Mouse (Mus musculus) limb, embryonic 10.5 days (tissue): ENCODE data around the gene Kbtbd6. TPM values are rescaled to one million over a fixed set of nuclear protein-coding genes. Genes with fewer than 3 reads are reported as not detected.
A peak's percentile ranks its signal among the peaks of the same experiment; 100 is the strongest.
"Not testable (repeated sequence)": the region's sequence is repeated elsewhere in the genome, so short reads cannot be mapped to it uniquely, and the experiment has no call there.

Experiments
- DNase-seq: peaks from one replicate; pipeline ENCODE4 v3.0.0-alpha.2; 2017; ENCODE audit warnings: low spot score
- H3K27ac ChIP-seq: fragments of 300-500 bp; sonication (generic); 2 replicates; pipeline ENCODE4 v1.5.1; 2016; ENCODE audit warnings: mild to moderate bottlenecking
- H3K27me3 ChIP-seq: fragments of 300-500 bp; sonication (generic); 2 replicates; pipeline ENCODE4 v1.6.1; 2016; ENCODE audit warnings: low read depth, mild to moderate bottlenecking; ENCODE audit not compliant: poor library complexity, severe bottlenecking
- H3K36me3 ChIP-seq: fragments of 300-500 bp; sonication (generic); 2 replicates; pipeline ENCODE4 v1.6.1; 2016; ENCODE audit warnings: mild to moderate bottlenecking, moderate library complexity
- H3K4me1 ChIP-seq: fragments of 300-500 bp; sonication (generic); 2 replicates; pipeline ENCODE4 v1.6.1; 2016
- H3K4me3 ChIP-seq: fragments of 300-500 bp; sonication (generic); 2 replicates; pipeline ENCODE4 v1.5.1; 2016; ENCODE audit warnings: mild to moderate bottlenecking, moderate library complexity
- H3K9me3 ChIP-seq: fragments of 300-500 bp; sonication (generic); replicated peaks from 2 replicates; pipeline ENCODE4 v1.6.1; 2016; ENCODE audit warnings: mild to moderate bottlenecking
- WGBS: fragments of 180-500 bp; shearing (Covaris S2); methylation state at CpG from one replicate; pipeline ENCODE4 v1.1.7; 2016; 5-methylcytosine and 5-hydroxymethylcytosine counted together
- polyA plus RNA-seq: library from polyadenylated mRNA; unstranded; fragments of >200 nt; fragmentation: Nextera tagmentation; extraction: Ambion mirVana; gene quantifications from 2 replicates; pipeline ENCODE4 v1.2.1, GENCODE M21; 2016

The Kbtbd6 gene
- 5.3 TPM in 2 replicates for polyA plus RNA-seq

DNA sequence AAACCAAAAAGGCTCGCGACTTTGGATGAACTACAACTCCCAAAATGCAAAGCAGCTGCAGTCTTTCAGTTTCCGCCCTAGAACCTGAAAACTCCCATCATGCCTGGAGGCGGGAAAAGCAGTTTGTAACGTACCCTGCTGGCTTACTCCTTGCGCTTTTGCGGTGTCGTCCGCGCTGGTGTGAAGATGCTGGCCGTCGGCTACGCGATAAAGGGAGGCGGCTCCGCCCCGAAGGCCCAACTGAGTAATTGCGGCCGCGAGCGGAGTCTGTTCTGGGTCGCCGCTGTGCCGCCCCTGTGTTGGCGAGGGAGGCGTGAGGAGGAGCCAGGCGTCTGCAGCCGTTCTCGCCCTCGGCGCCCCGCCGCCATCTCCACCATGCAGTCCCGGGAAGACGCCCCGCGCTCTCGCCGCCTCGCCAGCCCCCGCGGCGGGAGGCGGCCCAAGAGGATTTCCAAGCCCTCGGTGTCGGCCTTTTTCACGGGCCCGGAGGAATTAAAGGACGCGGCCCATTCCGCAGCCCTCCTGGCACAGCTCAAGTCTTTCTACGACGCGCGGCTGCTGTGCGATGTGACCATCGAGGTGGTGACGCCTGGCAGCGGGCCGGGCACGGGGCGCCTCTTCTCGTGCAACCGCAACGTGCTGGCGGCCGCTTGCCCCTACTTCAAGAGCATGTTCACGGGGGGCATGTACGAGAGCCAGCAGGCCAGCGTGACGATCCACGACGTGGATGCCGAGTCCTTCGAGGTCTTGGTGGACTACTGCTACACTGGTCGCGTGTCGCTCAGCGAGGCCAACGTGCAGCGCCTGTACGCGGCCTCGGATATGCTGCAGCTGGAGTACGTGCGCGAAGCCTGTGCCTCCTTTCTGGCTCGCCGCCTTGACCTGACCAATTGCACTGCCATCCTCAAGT is at the start of gene Kbtbd6:
Gene Kbtbd6 (plus strand): TSS at position 155 of the 910 bp plus-strand sequence.
- not testable (repeated sequence) for H3K27me3 ChIP-seq, H3K9me3 ChIP-seq, H3K4me1 ChIP-seq
- peak; percentile 88 for DNase-seq
- 8% methylated on average over 44 of the region's 89 CpGs for WGBS
- Histone ChIP-seq H3K27ac (peak within 1 kb of the TSS; percentile 87), H3K36me3 (peaks cover 11% of the 10 kb centered on the region), H3K4me3 (peak within 1 kb of the TSS; percentile 57)

DNA sequence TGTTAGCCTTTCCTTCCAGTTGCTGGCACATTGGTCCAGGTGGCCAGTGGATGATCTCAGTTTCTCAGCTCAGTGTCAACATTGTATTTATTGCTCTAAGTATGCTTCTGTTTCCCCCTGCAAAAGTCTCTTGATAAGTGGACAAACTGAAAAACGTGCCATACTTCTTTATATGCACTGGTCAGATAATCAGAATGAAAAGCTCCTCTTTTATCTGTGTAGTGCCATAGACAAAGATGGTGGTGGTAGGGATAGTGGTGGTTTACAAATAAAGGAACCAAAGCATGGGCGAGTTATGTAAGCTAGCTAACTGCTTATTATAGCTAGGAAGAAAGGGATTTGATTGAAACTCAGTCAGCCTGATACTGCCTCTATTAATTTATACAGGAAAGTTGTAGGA is 44.0 kb upstream of the Kbtbd6 start:
- H3K27ac ChIP-seq = no peak overlapping the region
- no peak for DNase-seq
- H3K27me3 ChIP-seq = no peaks in the 10 kb centered on the region
- peaks cover 22% of the 10 kb centered on the region for H3K36me3 ChIP-seq
- no peaks in the 10 kb centered on the region for H3K4me1 ChIP-seq
- no peak overlapping the region for H3K4me3 ChIP-seq
- H3K9me3 ChIP-seq = no peaks in the 10 kb centered on the region
- WGBS = 84% methylated on average over 2 of the region's 2 CpGs

DNA sequence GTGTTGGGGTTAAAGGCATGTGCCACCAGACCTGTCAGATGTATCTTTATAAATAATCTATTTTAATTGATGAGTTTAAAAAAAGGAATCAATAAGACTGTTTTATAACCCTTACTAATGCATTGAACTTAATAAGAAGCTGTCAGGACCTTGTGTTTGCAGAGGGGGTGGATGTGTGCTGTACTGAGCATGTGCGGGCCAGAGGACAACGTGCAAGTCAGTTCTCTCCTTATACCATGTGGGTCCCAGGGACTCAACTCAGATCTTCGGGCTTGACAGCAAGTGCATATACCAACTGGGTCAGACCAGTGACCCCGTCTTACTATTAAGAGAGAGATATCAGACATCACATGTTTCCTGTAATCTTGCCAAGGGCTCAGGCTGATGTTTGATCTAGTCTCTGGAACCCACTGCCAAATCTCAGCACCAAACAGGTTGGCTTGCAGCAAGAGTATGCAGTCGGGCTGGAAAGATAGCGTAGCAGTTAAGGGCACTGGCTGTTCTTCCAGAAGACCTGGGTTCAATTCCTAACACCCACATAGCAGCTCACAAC is 42.3 kb upstream of the Kbtbd6 start:
- Histone ChIP-seq H3K27ac (no peak overlapping the region), H3K27me3 (no peaks in the 10 kb centered on the region), H3K9me3 (no peaks in the 10 kb centered on the region), H3K4me3 (no peak overlapping the region), H3K36me3 (peaks cover 26% of the 10 kb centered on the region), H3K4me1 (no peaks in the 10 kb centered on the region)
- 91% methylated on average over 6 of the region's 6 CpGs for WGBS
- no peak for DNase-seq

DNA sequence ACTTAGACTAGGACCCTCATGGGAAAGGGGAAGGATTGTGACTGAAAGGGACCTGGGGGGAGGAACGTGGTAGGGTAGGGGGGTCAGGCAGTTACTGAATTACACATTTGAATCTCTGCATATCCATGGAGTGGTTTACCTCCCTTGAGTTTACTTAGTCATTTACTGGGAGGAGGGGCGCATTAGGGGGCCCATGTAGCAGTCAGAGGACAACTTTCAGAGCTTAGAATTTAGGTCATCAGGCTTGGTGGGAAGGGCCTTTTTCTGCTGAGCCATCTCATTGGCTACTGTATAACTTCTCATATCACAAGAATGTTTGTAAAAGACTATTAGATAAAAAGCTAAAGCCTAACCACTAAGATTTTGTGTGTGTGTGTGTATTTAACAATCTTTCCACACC is 41.0 kb upstream of the Kbtbd6 start:
- Histone ChIP-seq H3K27ac (no peak overlapping the region), H3K36me3 (peaks cover 27% of the 10 kb centered on the region), H3K9me3 (no peaks in the 10 kb centered on the region), H3K4me3 (no peak overlapping the region), H3K27me3 (no peaks in the 10 kb centered on the region), H3K4me1 (no peaks in the 10 kb centered on the region)
- no peak for DNase-seq
- 79% methylated on average over 2 of the region's 2 CpGs for WGBS

DNA sequence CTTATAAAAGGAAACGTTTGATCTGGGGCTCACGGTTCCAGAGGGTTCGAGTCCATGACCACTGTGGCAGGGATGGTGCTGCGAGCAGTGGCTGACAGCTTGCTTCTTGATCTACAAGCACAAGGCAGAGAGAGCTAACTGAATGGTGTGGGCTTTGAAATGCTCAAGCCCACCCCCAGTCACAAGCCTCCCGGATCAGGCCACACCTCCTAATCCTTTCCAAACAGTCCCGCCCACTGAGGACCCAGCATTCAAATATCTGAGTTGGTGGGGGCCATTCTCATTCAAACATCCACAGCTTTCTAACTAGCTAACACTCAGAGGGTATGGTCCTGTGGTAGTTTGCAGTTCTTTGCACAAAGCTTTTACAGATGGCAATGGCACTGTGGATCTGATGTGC is 38.5 kb upstream of the Kbtbd6 start:
- WGBS = 86% methylated on average over 6 of the region's 6 CpGs
- H3K36me3 ChIP-seq = peaks cover 22% of the 10 kb centered on the region

DNA sequence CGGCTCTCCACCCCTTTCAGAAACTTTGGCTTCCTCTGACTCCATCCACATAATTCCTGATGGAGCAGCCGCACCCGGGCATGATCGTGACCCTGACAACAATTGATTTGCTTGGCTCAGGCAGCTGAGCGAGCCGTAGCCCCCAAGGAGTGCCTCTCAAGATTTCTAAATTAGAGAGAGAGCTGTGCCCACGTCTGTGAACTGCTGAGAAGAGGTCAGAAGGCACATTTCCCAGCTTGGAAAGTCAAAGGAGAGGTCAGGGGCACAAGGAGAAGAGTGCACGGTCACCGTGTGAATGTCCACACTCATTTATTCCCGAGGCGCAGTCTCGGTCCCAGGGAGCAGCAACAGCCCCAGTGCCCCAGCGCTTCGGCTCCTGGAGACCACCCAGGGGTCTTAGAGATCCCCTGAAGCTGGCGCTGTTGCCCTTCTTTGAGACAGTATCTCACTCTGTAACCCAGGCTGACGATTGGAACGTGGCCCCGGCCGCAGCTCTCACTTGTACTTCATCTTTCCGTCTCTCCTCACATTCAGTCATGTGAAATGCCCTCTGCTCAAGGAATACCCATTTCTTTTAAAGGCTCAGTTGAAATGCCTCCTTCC is 31.5 kb upstream of the Kbtbd6 start:
- 72% methylated on average over 20 of the region's 20 CpGs for WGBS

More for the DNA sequence above, 38.5 kb upstream of the Kbtbd6 start:
- Histone ChIP-seq H3K27ac (no peak overlapping the region), H3K9me3 (no peaks in the 10 kb centered on the region), H3K27me3 (no peaks in the 10 kb centered on the region), H3K4me3 (no peak overlapping the region), H3K4me1 (no peaks in the 10 kb centered on the region)
- DNase-seq = no peak

DNA sequence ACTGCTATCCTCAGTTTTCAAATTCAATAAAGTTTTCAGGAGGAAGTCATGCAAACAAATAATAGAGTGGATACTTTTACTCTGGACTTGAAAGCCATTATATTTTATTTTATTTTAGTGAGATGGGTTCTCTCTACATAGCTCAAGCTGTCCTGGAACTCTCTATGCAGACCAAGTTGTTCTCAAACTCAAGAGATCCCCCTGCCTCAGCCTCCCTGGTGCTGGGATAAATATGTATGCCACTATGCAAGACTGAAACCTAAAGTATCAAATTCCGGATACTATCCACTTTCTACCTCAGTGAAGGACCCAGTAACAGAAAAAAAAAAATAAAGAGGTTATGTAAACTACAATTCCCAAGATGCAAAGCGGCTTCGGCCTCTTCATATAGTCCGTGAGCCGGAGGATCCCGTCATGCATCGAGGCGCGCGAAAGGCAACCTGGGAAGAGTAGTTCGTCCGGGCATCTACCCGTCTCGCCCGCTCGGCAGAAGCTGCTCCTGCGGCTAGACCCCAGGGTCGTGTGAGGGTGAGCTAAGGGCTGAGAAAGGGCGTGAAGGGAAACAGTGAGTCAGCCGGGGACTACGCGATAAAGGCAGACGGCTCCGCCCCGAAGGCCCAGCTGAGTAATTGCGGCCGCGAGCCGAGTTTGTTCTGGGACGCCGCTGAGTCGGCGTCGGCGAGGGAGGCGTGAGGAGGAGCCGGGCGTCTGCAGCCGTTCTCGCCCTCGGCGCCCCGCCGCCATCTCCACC is 25.5 kb upstream of the Kbtbd6 start, which contains the start of gene Kbtbd7:
Gene Kbtbd7 (plus strand): TSS at position 533 of the 751 bp plus-strand sequence.
- under 1% methylated on average over 44 of the region's 44 CpGs for WGBS
- H3K27ac ChIP-seq = peak within 1 kb of the TSS; percentile 87
- H3K4me1 ChIP-seq = no peaks in the 10 kb centered on the region
- DNase-seq = peak; percentile 93
- H3K27me3 ChIP-seq = no peaks in the 10 kb centered on the region
- peaks cover 18% of the 10 kb centered on the region for H3K36me3 ChIP-seq
- H3K9me3 ChIP-seq = peaks cover 5% of the 10 kb centered on the region; the same call in 1 of the 2 replicates
- peak within 1 kb of the TSS; percentile 59 for H3K4me3 ChIP-seq

More for the DNA sequence above, 31.5 kb upstream of the Kbtbd6 start:
- Histone ChIP-seq H3K4me3 (no peak overlapping the region), H3K27ac (no peak overlapping the region), H3K4me1 (peaks cover 5% of the 10 kb centered on the region; the same call in 1 of the 2 replicates), H3K36me3 (peaks cover 15% of the 10 kb centered on the region; the same call in 1 of the 2 replicates), H3K9me3 (no peaks in the 10 kb centered on the region), H3K27me3 (no peaks in the 10 kb centered on the region)
- DNase-seq = no peak

DNA sequence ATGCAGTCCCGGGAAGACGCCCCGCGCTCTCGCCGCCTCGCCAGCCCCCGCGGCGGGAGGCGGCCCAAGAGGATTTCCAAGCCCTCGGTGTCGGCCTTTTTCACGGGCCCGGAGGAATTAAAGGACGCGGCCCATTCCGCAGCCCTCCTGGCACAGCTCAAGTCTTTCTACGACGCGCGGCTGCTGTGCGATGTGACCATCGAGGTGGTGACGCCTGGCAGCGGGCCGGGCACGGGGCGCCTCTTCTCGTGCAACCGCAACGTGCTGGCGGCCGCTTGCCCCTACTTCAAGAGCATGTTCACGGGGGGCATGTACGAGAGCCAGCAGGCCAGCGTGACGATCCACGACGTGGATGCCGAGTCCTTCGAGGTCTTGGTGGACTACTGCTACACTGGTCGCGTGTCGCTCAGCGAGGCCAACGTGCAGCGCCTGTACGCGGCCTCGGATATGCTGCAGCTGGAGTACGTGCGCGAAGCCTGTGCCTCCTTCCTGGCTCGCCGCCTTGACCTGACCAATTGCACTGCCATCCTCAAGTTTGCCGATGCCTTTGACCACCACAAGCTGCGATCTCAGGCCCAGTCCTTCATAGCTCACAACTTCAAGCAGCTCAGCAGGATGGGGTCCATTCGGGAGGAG is 24.8 kb upstream of the Kbtbd6 start:
- Histone ChIP-seq H3K4me3 (peak overlapping the region; percentile 59), H3K27ac (peak overlapping the region; percentile 87), H3K36me3 (peaks cover 18% of the 10 kb centered on the region)
- WGBS = 61% methylated on average over 11 of the region's 59 CpGs
- H3K27me3 ChIP-seq, DNase-seq, H3K9me3 ChIP-seq, H3K4me1 ChIP-seq: not testable (repeated sequence)

DNA sequence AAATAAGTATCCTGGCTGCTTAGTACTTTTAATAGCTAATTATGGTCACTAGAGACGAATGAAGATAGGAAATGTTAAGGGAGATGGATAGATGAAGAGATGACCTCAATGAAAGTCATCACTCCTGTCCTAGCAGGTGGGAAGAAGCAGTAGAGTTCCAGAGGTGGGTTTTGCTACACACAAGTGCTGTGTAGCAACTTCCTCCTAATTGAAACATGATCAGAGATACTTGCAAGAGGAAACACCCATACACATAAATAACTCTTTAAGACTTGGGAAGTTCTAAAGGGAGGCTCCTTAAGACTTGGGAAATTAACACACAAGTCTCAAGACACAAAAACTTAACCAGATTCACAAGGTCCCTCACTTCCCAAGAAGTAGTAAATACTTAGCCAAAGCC is 17.6 kb upstream of the Kbtbd6 start:
- no peaks in the 10 kb centered on the region for H3K9me3 ChIP-seq
- no peak overlapping the region for H3K4me3 ChIP-seq
- WGBS = 86% methylated on average over 1 of the region's 1 CpGs
- H3K27me3 ChIP-seq = no peaks in the 10 kb centered on the region
- no peak overlapping the region for H3K27ac ChIP-seq
- no peaks in the 10 kb centered on the region for H3K36me3 ChIP-seq
- DNase-seq = no peak
- no peaks in the 10 kb centered on the region for H3K4me1 ChIP-seq

DNA sequence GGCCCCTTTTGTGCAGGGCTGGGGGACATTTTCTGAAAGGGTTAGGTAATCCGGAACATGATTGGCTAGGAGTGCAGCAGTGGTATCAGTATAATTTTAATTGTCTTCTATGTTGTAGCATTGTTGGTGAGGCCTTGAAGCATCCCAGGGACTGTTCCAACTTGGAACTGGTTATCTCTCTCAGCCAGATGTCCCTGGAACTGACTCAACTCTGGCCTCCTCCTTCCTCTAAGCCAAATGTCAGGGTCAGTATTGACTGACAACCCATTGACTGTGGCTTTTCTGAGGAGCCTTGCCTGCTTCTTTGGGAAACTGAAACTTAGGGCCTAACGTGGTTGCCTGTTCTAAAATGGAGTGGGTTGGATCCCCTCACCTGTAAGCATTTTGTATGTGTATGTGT is 11.0 kb upstream of the Kbtbd6 start:
- no peaks in the 10 kb centered on the region for H3K9me3 ChIP-seq
- WGBS = 83% methylated on average over 2 of the region's 2 CpGs

DNA sequence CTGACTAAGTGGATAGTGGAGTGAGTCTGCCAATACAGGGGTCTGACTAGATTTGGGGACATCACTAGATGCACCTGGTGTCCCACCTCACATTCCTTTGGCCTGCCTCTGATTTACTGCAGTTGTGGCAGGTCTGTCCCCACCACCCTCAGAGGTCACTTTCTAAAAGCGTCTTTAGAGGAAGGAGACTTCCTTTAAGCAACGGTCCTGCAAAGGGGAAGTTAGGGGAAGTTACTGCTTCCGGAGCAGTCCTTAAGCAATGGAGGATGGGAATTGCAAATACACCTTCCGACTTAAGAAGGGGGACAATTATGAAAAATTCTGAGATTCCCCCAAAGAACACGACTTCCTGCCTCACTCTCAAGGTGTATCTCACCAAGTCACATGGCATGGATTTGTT is 10.2 kb upstream of the Kbtbd6 start:
- no peak overlapping the region for H3K27ac ChIP-seq
- WGBS = 83% methylated on average over 5 of the region's 5 CpGs
- no peaks in the 10 kb centered on the region for H3K27me3 ChIP-seq
- DNase-seq = no peak
- H3K36me3 ChIP-seq = no peaks in the 10 kb centered on the region
- H3K4me1 ChIP-seq = no peaks in the 10 kb centered on the region
- H3K4me3 ChIP-seq = no peak overlapping the region
- no peaks in the 10 kb centered on the region for H3K9me3 ChIP-seq

More for the DNA sequence above, 11.0 kb upstream of the Kbtbd6 start:
- Histone ChIP-seq H3K27me3 (no peaks in the 10 kb centered on the region), H3K4me3 (no peak overlapping the region), H3K27ac (no peak overlapping the region), H3K4me1 (no peaks in the 10 kb centered on the region), H3K36me3 (no peaks in the 10 kb centered on the region)
- DNase-seq = no peak

DNA sequence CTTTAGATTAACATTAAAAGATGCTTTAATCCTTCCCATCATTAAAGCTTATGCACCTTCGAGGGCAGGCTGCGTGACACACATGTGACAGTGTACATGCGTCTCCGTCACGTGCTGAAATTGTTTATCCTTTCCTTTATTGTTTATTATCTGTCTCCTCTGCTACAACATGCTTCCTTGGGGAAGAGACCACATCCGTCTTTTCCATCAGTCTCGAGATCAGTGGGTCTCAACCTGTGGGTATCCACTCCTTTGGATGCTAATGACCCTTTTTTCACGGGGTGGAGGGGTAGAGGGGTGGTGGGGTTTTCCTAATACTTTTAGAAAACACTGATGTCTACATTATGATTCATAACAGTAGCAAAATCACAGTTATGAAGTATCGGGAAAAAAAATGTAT is 7.0 kb upstream of the Kbtbd6 start:
- Histone ChIP-seq H3K27me3 (no peaks in the 10 kb centered on the region), H3K36me3 (no peaks in the 10 kb centered on the region), H3K27ac (no peak overlapping the region), H3K9me3 (no peaks in the 10 kb centered on the region), H3K4me1 (no peaks in the 10 kb centered on the region), H3K4me3 (no peak overlapping the region)
- no peak for DNase-seq
- 89% methylated on average over 9 of the region's 9 CpGs for WGBS
